Mouse (Mus musculus) G1E (cell line): ENCODE measurements around the gene Kcnk15. TPM values are rescaled to one million over a fixed set of nuclear protein-coding genes. Genes with fewer than 3 reads are reported as not detected.

Experiments used
- ATAC-seq: 2 replicates; pipeline ENCODE4 v1.8.0; 2016; ENCODE audit warnings: mild to moderate bottlenecking; ENCODE audit not compliant: insufficient number of reproducible peaks, poor library complexity, low FRiP score, severe bottlenecking; ENCODE audit errors: extremely low read depth
- DNase-seq: peaks from one replicate; pipeline ENCODE4 v3.0.0; 2012; ENCODE audit warnings: low spot score
- H3K27me3 ChIP-seq: 2 replicates; pipeline ENCODE4 v1.6.1; 2012; ENCODE audit warnings: mild to moderate bottlenecking, low read length, inconsistent platforms; ENCODE audit not compliant: insufficient read depth
- H3K36me3 ChIP-seq: replicated peaks from 2 replicates; pipeline ENCODE3; 2012; ENCODE audit warnings: mild to moderate bottlenecking, inconsistent platforms
- H3K4me1 ChIP-seq: 2 replicates; pipeline ENCODE4 v1.6.1; 2012; ENCODE audit warnings: low read depth, low read length, inconsistent platforms, mixed read lengths; ENCODE audit not compliant: insufficient read depth
- H3K4me3 ChIP-seq: 2 replicates; pipeline ENCODE4 v1.5.1; 2012; ENCODE audit warnings: low read depth, mild to moderate bottlenecking, inconsistent platforms, low read length, moderate library complexity, mixed read lengths
- H3K9me3 ChIP-seq: replicated peaks from 2 replicates; pipeline ENCODE4 v1.6.1; 2012; ENCODE audit warnings: inconsistent platforms
- GATA1 ChIP-seq: IDR thresholded peaks from 2 replicates; pipeline ENCODE4 v1.6.1; 2012; ENCODE audit warnings: borderline replicate concordance, low read length, inconsistent platforms, mixed read lengths
- GATA2 ChIP-seq: IDR thresholded peaks from 2 replicates; pipeline ENCODE4 v1.6.1; 2012; ENCODE audit warnings: low read depth, low read length, inconsistent platforms, borderline replicate concordance
- POLR2AphosphoS5 ChIP-seq: IDR thresholded peaks from 2 replicates; pipeline ENCODE4 v1.6.1; 2012; ENCODE audit warnings: low read depth, low read length, inconsistent platforms; ENCODE audit not compliant: insufficient replicate concordance
- polyA plus RNA-seq: library from polyadenylated mRNA; stranded (reverse); fragments of >175 nt; gene quantifications from 2 replicates; pipeline ENCODE4 v1.2.3, GENCODE M21; 2012
- total RNA-seq, 2 experiments: library from RNA; stranded (forward) in 1 of 2; stranded (reverse) in 1 of 2; fragments of 200-1000 nt in 1 of 2; fragments of >200 nt in 1 of 2; fragmentation: Nextera tagmentation in 1 of 2; gene quantifications; 2 replicates each; pipeline ENCODE4 v1.2.3; 2014 to 2017

The Kcnk15 gene
- total and polyA plus RNA-seq, 3 experiments, result not detected

DNA sequence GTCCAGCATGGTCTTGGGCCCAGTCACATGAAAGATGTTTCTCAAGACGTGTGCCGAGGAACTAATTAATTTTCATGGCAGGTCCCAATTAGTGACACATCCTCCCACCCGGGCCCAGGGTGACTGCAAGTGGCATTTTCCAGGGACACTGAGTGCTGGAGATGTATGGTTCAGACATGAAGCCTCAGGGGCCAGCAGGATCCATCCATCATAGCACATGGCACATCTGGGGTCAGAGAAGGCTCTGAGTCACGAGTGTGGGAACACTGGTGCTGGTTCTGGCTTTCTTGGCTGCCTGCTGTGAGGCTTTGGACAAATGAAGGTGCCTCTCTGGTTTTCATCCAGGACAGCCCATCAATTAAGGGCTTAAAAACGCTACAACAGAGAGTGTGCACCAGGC lies 53.7 kb downstream of the Kcnk15 start:
- H3K4me3 ChIP-seq, result no peak overlapping the region
- no peaks in the 10 kb centered on the region for H3K27me3 ChIP-seq
- TF ChIP-seq GATA2 (no peak), GATA1 (no peak), POLR2AphosphoS5 (no peak)
- H3K36me3 ChIP-seq, result no peaks in the 10 kb centered on the region
- ATAC-seq (no peak), DNase-seq (no peak)
- H3K4me1 ChIP-seq, result no peaks in the 10 kb centered on the region
- no peaks in the 10 kb centered on the region for H3K9me3 ChIP-seq

Other genes with a start within 250 kb of the Kcnk15 start
- gene Serinc3, start 208.5 kb upstream of the Kcnk15 start, total RNA-seq (2014; fragmentation: Nextera tagmentation), result 71.8 and 156 TPM in 2 replicates
- gene Serinc3, start 208.5 kb upstream of the Kcnk15 start, total RNA-seq (2017), result 51.6 and 55.0 TPM in 2 replicates
- 5.8 and 7.2 TPM in 2 replicates for gene Serinc3, start 208.5 kb upstream of the Kcnk15 start, polyA plus RNA-seq
- gene Pkig, start 195.3 kb upstream of the Kcnk15 start, total RNA-seq (2014; fragmentation: Nextera tagmentation), result 17.7 and 47.9 TPM in 2 replicates
- 28.1 and 28.8 TPM in 2 replicates for gene Pkig, start 195.3 kb upstream of the Kcnk15 start, total RNA-seq (2017)
- 166 and 211 TPM in 2 replicates for gene Pkig, start 195.3 kb upstream of the Kcnk15 start, polyA plus RNA-seq
- 0.87 TPM in 1 of 2 replicates, not detected in the other for gene Ada, start 103.4 kb upstream of the Kcnk15 start, total RNA-seq (2014; fragmentation: Nextera tagmentation)
- 0.17 and 0.22 TPM in 2 replicates for gene Ada, start 103.4 kb upstream of the Kcnk15 start, total RNA-seq (2017)
- gene Ada, start 103.4 kb upstream of the Kcnk15 start, polyA plus RNA-seq, result 0.37 and 0.39 TPM in 2 replicates
- not detected in 2 replicates for gene Ccn5, start 32.8 kb upstream of the Kcnk15 start, total RNA-seq (2014; fragmentation: Nextera tagmentation)
- gene Ccn5, start 32.8 kb upstream of the Kcnk15 start, total RNA-seq (2017), result not detected in 2 replicates
- gene Ccn5, start 32.8 kb upstream of the Kcnk15 start, polyA plus RNA-seq, result not detected in 2 replicates
- not detected in 2 replicates for gene Rims4, start 65.0 kb downstream of the Kcnk15 start, total RNA-seq (2014; fragmentation: Nextera tagmentation)
- 0.05 TPM in 1 of 2 replicates, not detected in the other for gene Rims4, start 65.0 kb downstream of the Kcnk15 start, total RNA-seq (2017)
- gene Rims4, start 65.0 kb downstream of the Kcnk15 start, polyA plus RNA-seq, result not detected in 2 replicates
- gene Ywhab, start 141.3 kb downstream of the Kcnk15 start, total RNA-seq (2014; fragmentation: Nextera tagmentation), result 129 and 130 TPM in 2 replicates
- gene Ywhab, start 141.3 kb downstream of the Kcnk15 start, total RNA-seq (2017), result 52.6 and 56.1 TPM in 2 replicates
- gene Ywhab, start 141.3 kb downstream of the Kcnk15 start, polyA plus RNA-seq, result 64.3 and 79.9 TPM in 2 replicates
- not detected in 2 replicates for gene Pabpc1l, start 171.8 kb downstream of the Kcnk15 start, total RNA-seq (2014; fragmentation: Nextera tagmentation)
- 0.44 TPM in 1 of 2 replicates, not detected in the other for gene Pabpc1l, start 171.8 kb downstream of the Kcnk15 start, total RNA-seq (2017)
- gene Pabpc1l, start 171.8 kb downstream of the Kcnk15 start, polyA plus RNA-seq, result 0.07 TPM in 1 of 2 replicates, not detected in the other
- 241 and 247 TPM in 2 replicates for gene Stk4, start 216.7 kb downstream of the Kcnk15 start, total RNA-seq (2014; fragmentation: Nextera tagmentation)
- gene Stk4, start 216.7 kb downstream of the Kcnk15 start, total RNA-seq (2017), result 214 and 225 TPM in 2 replicates
- 51.0 and 86.5 TPM in 2 replicates for gene Stk4, start 216.7 kb downstream of the Kcnk15 start, polyA plus RNA-seq
- gene Tomm34, start 217.5 kb downstream of the Kcnk15 start, total RNA-seq (2014; fragmentation: Nextera tagmentation), result 57.3 and 61.0 TPM in 2 replicates
- gene Tomm34, start 217.5 kb downstream of the Kcnk15 start, total RNA-seq (2017), result 63.0 and 65.3 TPM in 2 replicates
- 36.3 and 48.2 TPM in 2 replicates for gene Tomm34, start 217.5 kb downstream of the Kcnk15 start, polyA plus RNA-seq